Mouse (Mus musculus): ENCODE measurements around the gene Tns3. TPM values are rescaled to one million over a fixed set of nuclear protein-coding genes. Genes with fewer than 3 reads are reported as not detected.

Gene Tns3
- polyA plus RNA-seq, 1 experiment: 24.2 TPM

DNA sequence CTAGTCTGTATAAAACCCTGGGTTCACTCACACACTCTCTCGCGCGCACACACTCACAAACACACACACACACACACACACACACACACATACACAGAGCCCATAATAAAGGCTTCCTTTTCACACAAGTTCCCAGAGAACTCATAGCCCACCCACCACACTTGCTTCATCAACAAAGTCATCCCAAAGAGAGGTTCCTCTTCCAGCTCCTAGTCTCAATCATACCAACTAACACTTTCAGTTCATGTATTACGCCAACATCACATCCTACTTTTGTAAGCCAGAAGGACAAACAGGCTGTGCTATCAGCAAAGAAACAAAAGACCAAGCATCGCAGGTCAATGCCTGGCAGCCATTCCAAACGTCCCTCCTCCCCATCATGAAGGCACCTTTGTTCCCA, 89.8 kb downstream of the Tns3 start:
- H3K27ac ChIP-seq (ENCODE audit: insufficient read depth, low read length): no peak overlapping the region
- H3K4me3 ChIP-seq (ENCODE audit: insufficient read depth, low read length): no peak overlapping the region
- H3K4me1 ChIP-seq (ENCODE audit: control insufficient read depth, insufficient read depth, low read length): no peaks in the 10 kb centered on the region
- TF ChIP-seq POLR2A (IDR thresholded peaks at IDR 0.05; ENCODE audit: extremely low read depth, insufficient read depth, low read length) (no peak), CTCF (IDR thresholded peaks at IDR 0.05; ENCODE audit: extremely low read depth, insufficient read depth, low read length) (no peak)

DNA sequence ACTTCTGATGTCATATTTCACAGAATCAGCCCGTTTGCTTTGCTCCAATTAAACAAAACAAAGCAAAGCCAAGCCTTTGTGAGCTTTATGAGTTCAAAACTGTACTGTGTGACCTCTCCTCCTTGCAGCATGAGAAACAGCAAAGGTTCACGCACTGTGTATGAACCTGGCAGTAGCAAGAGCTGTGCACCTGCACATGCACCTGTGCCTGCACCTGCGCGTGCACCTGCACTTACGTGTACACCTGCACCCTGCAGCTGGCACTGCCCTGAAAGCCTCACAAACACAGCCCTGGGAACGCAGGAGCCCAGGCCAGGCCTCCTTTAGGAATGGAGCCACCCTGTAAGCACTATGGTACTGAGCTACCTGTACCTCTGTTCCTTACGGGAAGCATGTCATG, 91.6 kb downstream of the Tns3 start:
- Histone ChIP-seq H3K27ac (ENCODE audit: insufficient read depth, low read length) (no peak overlapping the region), H3K4me3 (ENCODE audit: insufficient read depth, low read length) (no peak overlapping the region), H3K4me1 (ENCODE audit: control insufficient read depth, insufficient read depth, low read length) (no peaks in the 10 kb centered on the region)
- no peak for TF ChIP-seq CTCF (IDR thresholded peaks at IDR 0.05; ENCODE audit: extremely low read depth, insufficient read depth, low read length)

DNA sequence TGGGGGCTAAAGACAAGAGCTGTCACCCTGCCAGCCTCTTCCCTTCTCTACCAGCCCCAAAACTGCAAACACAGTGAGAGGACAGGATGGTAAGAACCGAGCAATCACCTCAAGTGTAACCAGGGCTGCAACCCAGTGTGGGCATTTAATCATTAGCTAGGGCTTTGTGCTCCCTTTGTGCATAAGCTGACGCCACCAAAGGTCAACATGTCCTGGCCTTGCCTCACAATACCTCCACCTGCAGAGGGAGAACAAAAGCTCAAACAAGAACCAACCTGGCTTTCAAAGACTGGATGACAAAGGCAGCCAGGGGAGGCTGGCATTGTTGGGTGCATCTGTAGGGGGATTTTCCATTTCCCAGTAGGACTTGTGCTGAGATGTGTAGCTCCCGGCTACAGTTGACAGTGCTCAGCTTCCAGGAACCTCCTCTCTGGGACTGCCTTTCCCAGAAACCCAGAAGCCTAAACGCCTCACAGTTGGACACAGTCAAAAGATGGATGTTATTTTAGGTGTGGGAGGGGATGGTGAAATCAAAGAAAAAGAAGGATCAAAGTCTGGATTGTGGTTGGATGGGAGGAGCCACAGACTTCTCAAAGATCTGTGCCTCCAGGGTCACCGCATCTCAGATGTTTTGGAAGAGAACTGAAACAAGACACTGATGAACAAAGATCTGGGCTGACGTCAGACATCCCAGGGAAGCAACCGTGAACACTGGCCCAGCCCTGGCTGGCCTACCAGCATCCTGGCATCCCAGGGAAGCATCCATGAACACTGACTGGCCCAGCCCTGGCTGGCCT, 94.9 kb downstream of the Tns3 start:
- Histone ChIP-seq H3K27ac (ENCODE audit: insufficient read depth, low read length) (no peak overlapping the region), H3K4me1 (ENCODE audit: control insufficient read depth, insufficient read depth, low read length) (no peaks in the 10 kb centered on the region), H3K4me3 (ENCODE audit: insufficient read depth, low read length) (no peak overlapping the region)
- TF ChIP-seq POLR2A (IDR thresholded peaks at IDR 0.05; ENCODE audit: extremely low read depth, insufficient read depth, low read length) (no peak), CTCF (IDR thresholded peaks at IDR 0.05; ENCODE audit: extremely low read depth, insufficient read depth, low read length) (no peak)

DNA sequence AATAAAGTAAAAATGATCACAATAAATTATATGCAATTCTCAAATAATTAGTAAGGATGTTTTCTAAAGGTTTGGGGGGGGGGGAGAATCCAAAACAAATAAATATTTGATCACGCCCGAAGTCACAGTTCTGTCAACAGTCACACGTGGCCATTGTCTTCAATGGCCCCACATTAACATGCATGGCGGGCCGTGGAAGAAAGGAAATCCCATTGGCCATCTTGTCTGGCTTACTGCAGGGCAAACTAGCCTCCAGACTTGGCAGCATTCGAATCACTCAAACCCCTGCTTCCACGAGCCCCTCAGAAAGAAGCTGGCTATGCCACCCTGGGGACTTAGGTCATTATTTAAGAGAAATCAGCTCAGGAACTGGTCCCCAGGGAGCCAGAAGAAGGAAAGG, 95.5 kb downstream of the Tns3 start:
- Histone ChIP-seq H3K4me3 (ENCODE audit: insufficient read depth, low read length) (no peak overlapping the region), H3K4me1 (ENCODE audit: control insufficient read depth, insufficient read depth, low read length) (no peaks in the 10 kb centered on the region), H3K27ac (ENCODE audit: insufficient read depth, low read length) (no peak overlapping the region)
- TF ChIP-seq CTCF (IDR thresholded peaks at IDR 0.05; ENCODE audit: extremely low read depth, insufficient read depth, low read length) (no peak), POLR2A (IDR thresholded peaks at IDR 0.05; ENCODE audit: extremely low read depth, insufficient read depth, low read length) (no peak)

- Histone ChIP-seq H3K4me1 (ENCODE audit: control insufficient read depth, insufficient read depth, low read length) (no peaks in the 10 kb centered on the region), H3K27ac (ENCODE audit: insufficient read depth, low read length) (no peak overlapping the region), H3K4me3 (ENCODE audit: insufficient read depth, low read length) (no peak overlapping the region)
- peak; percentile 8; the same call in 1 of the 2 replicates for TF ChIP-seq CTCF (IDR thresholded peaks at IDR 0.05; ENCODE audit: extremely low read depth, insufficient read depth, low read length)
- TF ChIP-seq POLR2A (IDR thresholded peaks at IDR 0.05; ENCODE audit: extremely low read depth, insufficient read depth, low read length): no peak
These were observed 98.0 kb downstream of the Tns3 start for GRCm38 (mm10) chr11:8566250-8566853.

- Histone ChIP-seq H3K4me1 (ENCODE audit: control insufficient read depth, insufficient read depth, low read length) (no peaks in the 10 kb centered on the region), H3K27ac (ENCODE audit: insufficient read depth, low read length) (no peak overlapping the region), H3K4me3 (ENCODE audit: insufficient read depth, low read length) (no peak overlapping the region)
- TF ChIP-seq POLR2A (IDR thresholded peaks at IDR 0.05; ENCODE audit: extremely low read depth, insufficient read depth, low read length) (no peak), CTCF (IDR thresholded peaks at IDR 0.05; ENCODE audit: extremely low read depth, insufficient read depth, low read length) (no peak)
These were observed 105.5 kb downstream of the Tns3 start for GRCm38 (mm10) chr11:8558761-8559282.

- H3K4me1 ChIP-seq (ENCODE audit: control insufficient read depth, insufficient read depth, low read length): no peaks in the 10 kb centered on the region
- no peak overlapping the region for H3K4me3 ChIP-seq (ENCODE audit: insufficient read depth, low read length)
- H3K27ac ChIP-seq (ENCODE audit: insufficient read depth, low read length): no peak overlapping the region
- TF ChIP-seq POLR2A (IDR thresholded peaks at IDR 0.05; ENCODE audit: extremely low read depth, insufficient read depth, low read length) (no peak), CTCF (IDR thresholded peaks at IDR 0.05; ENCODE audit: extremely low read depth, insufficient read depth, low read length) (no peak)
These were observed 106.1 kb downstream of the Tns3 start for GRCm38 (mm10) chr11:8558258-8558657.

DNA sequence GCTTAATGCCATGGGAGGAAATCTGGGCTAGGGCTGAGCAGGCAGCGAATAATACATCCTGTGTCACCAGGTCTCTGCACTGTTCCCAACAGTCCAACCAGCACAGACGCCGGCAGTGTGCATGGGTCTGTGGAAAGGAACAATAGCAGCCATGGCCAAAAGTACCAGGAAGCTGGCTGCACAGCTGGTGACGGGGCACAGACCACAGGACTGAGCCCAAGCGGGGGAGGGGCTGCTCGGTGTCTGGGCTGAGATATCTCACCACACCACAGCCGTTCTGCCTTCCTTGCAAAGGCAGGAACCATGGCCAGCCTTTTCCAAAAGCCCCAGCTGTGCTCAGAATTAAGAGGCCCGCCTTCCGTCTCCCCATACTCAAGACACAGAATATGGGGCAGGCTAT, 107.3 kb downstream of the Tns3 start:
- TF ChIP-seq CTCF (IDR thresholded peaks at IDR 0.05; ENCODE audit: extremely low read depth, insufficient read depth, low read length): no peak
- no peak for TF ChIP-seq POLR2A (IDR thresholded peaks at IDR 0.05; ENCODE audit: extremely low read depth, insufficient read depth, low read length)
- H3K27ac ChIP-seq (ENCODE audit: insufficient read depth, low read length): no peak overlapping the region
- H3K4me3 ChIP-seq (ENCODE audit: insufficient read depth, low read length): no peak overlapping the region
- no peaks in the 10 kb centered on the region for H3K4me1 ChIP-seq (ENCODE audit: control insufficient read depth, insufficient read depth, low read length)

DNA sequence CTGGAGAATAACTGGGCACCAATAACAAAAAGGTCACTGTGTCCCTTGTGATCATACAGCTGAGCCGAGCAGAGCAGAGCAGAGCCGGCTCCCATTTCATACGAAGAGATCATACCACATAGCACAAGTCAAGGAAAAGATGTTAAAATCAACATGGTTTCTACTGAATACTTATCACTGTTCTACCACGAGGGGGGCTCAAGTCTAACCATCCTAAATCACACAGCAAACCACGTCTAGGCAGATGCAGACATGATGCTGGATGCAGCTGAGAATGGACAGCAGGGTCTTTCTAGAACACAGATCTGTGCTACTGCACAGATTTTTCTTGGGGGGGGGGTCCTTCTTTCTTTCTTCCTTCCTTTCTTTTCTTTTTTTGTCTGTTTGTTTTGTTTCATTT, 112.6 kb downstream of the Tns3 start:
- Histone ChIP-seq H3K4me3 (ENCODE audit: insufficient read depth, low read length) (no peak overlapping the region), H3K27ac (ENCODE audit: insufficient read depth, low read length) (no peak overlapping the region), H3K4me1 (ENCODE audit: control insufficient read depth, insufficient read depth, low read length) (no peaks in the 10 kb centered on the region)
- no peak for TF ChIP-seq POLR2A (IDR thresholded peaks at IDR 0.05; ENCODE audit: extremely low read depth, insufficient read depth, low read length)
- TF ChIP-seq CTCF (IDR thresholded peaks at IDR 0.05; ENCODE audit: extremely low read depth, insufficient read depth, low read length): no peak

- no peak overlapping the region for H3K4me3 ChIP-seq (ENCODE audit: insufficient read depth, low read length)
- H3K27ac ChIP-seq (ENCODE audit: insufficient read depth, low read length): no peak overlapping the region
- no peaks in the 10 kb centered on the region for H3K4me1 ChIP-seq (ENCODE audit: control insufficient read depth, insufficient read depth, low read length)
- TF ChIP-seq POLR2A (IDR thresholded peaks at IDR 0.05; ENCODE audit: extremely low read depth, insufficient read depth, low read length) (no peak), CTCF (IDR thresholded peaks at IDR 0.05; ENCODE audit: extremely low read depth, insufficient read depth, low read length) (no peak)
These were observed 116.7 kb downstream of the Tns3 start for GRCm38 (mm10) chr11:8547661-8548060.
